Mouse (Mus musculus) heart, embryonic 14.5 days (tissue): ENCODE results near the gene Gm21860. TPM values are rescaled to one million over a fixed set of nuclear protein-coding genes. Genes with fewer than 3 reads are reported as not detected.
"Not testable (repeated sequence)": the region's sequence is repeated elsewhere in the genome, so short reads cannot be mapped to it uniquely, and the experiment has no call there.

Experiments
- ATAC-seq: fragments of 200-750 bp; cut with Nextera tagmentation; 2 replicates; pipeline ENCODE4 v1.8.0; 2017; ENCODE audit warnings: low read depth, moderate TSS enrichment; ENCODE audit not compliant: insufficient number of reproducible peaks, insufficient read depth, low FRiP score
- H3K27ac ChIP-seq, 2 experiments: fragments of 200-500 bp in 1 of 2; fragments of 300-500 bp in 1 of 2; sonication (generic) in 1 of 2; replicated peaks in 1 of 2; 2 replicates each; pipeline ENCODE4 v1.5.1; 2012 to 2014; ENCODE audit warnings: low read depth in 2 of 2, low read length in 2 of 2, control low read depth in 1 of 2, mild to moderate bottlenecking in 1 of 2, mixed read lengths in 1 of 2; ENCODE audit not compliant: control insufficient read depth in 1 of 2, insufficient read depth in 1 of 2
- H3K27me3 ChIP-seq: fragments of 300-500 bp; sonication (generic); 2 replicates; pipeline ENCODE4 v1.6.1; 2014; ENCODE audit warnings: mild to moderate bottlenecking, low read length, control low read depth; ENCODE audit not compliant: control insufficient read depth, insufficient read depth
- H3K36me3 ChIP-seq: fragments of 300-500 bp; sonication (generic); 2 replicates; pipeline ENCODE4 v1.6.1; 2014; ENCODE audit warnings: mild to moderate bottlenecking, control low read depth, low read length, mixed read lengths; ENCODE audit not compliant: control insufficient read depth, insufficient read depth
- H3K4me1 ChIP-seq, 2 experiments: fragments of 200-500 bp in 1 of 2; fragments of 300-500 bp in 1 of 2; sonication (generic) in 1 of 2; 2 replicates each; pipeline ENCODE4 v1.6.1; 2012 to 2014; ENCODE audit warnings: low read length in 2 of 2, control low read depth in 1 of 2, mixed read lengths in 1 of 2; ENCODE audit not compliant: control insufficient read depth in 2 of 2, insufficient read depth in 2 of 2
- H3K4me2 ChIP-seq: fragments of 300-500 bp; sonication (generic); 2 replicates; pipeline ENCODE4 v1.6.1; 2014; ENCODE audit warnings: mild to moderate bottlenecking, low read length
- H3K4me3 ChIP-seq, 2 experiments: fragments of 200-500 bp in 1 of 2; fragments of 300-500 bp in 1 of 2; sonication (generic) in 1 of 2; 2 replicates each; pipeline ENCODE4 v1.5.1; 2012 to 2014; ENCODE audit warnings: low read length in 2 of 2, mild to moderate bottlenecking in 2 of 2, control low read depth in 1 of 2, low read depth in 1 of 2, moderate library complexity in 1 of 2; ENCODE audit not compliant: control insufficient read depth in 1 of 2, insufficient read depth in 1 of 2
- H3K9ac ChIP-seq: fragments of 300-500 bp; sonication (generic); 2 replicates; pipeline ENCODE4 v1.6.1; 2014; ENCODE audit warnings: mild to moderate bottlenecking, low read length
- H3K9me3 ChIP-seq: fragments of 300-500 bp; sonication (generic); 2 replicates; pipeline ENCODE4 v1.6.1; 2016; ENCODE audit warnings: low read length, control low read depth; ENCODE audit not compliant: control insufficient read depth
- WGBS: fragments of 180-500 bp; shearing (Covaris S2); extraction: QIAGEN DNeasy Blood & Tissue Kit; methylation state at CpG from one replicate; pipeline ENCODE4 v1.1.7; 2014; 5-methylcytosine and 5-hydroxymethylcytosine counted together
- polyA plus RNA-seq: library from polyadenylated mRNA; unstranded; fragments of >200 nt; fragmentation: Nextera tagmentation; extraction: Ambion mirVana; gene quantifications from 2 replicates; pipeline ENCODE4 v1.2.1, GENCODE M21; 2014

Gene Gm21860
- polyA plus RNA-seq, 1 experiment from 2014 or later = not detected

GRCm38 (mm10) chrY:90729816-90730303, 24.8 kb downstream of the Gm21860 start:
- 63% methylated on average over 11 of the region's 12 CpGs for WGBS
- H3K27ac ChIP-seq, H3K4me3 ChIP-seq, H3K4me1 ChIP-seq, H3K9ac ChIP-seq, H3K4me2 ChIP-seq, H3K9me3 ChIP-seq, ATAC-seq, H3K27me3 ChIP-seq, H3K36me3 ChIP-seq: not testable (repeated sequence)

- peak; percentile 61; the same call in 1 of the 2 replicates for ATAC-seq
- H3K9ac ChIP-seq, H3K27ac ChIP-seq, H3K4me1 ChIP-seq, H3K4me2 ChIP-seq, H3K9me3 ChIP-seq, H3K4me3 ChIP-seq, H3K36me3 ChIP-seq, H3K27me3 ChIP-seq: not testable (repeated sequence)
- 65% methylated on average over 15 of the region's 17 CpGs for whole genome bisulfite sequencing
Observed at GRCm38 (mm10) chrY:90728905-90729256, 25.7 kb downstream of the Gm21860 start.

- H3K4me1 ChIP-seq, H3K27me3 ChIP-seq, H3K36me3 ChIP-seq, H3K4me2 ChIP-seq, H3K27ac ChIP-seq, H3K9ac ChIP-seq, H3K4me3 ChIP-seq, H3K9me3 ChIP-seq, ATAC-seq: not testable (repeated sequence)
- WGBS = 71% methylated on average over 13 of the region's 13 CpGs
Observed at GRCm38 (mm10) chrY:90728251-90728904, 26.2 kb downstream of the Gm21860 start.

- not testable (repeated sequence) for H3K27ac ChIP-seq, H3K27me3 ChIP-seq, H3K36me3 ChIP-seq, H3K4me1 ChIP-seq, H3K4me3 ChIP-seq, H3K9me3 ChIP-seq, ATAC-seq, H3K4me2 ChIP-seq, H3K9ac ChIP-seq
- WGBS = 68% methylated on average over 11 of the region's 13 CpGs
Observed at GRCm38 (mm10) chrY:90727121-90727908, 27.3 kb downstream of the Gm21860 start.

GRCm38 (mm10) chrY:90725701-90726451, 28.7 kb downstream of the Gm21860 start:
- H3K9me3 ChIP-seq, H3K27me3 ChIP-seq, H3K4me3 ChIP-seq, H3K36me3 ChIP-seq, H3K27ac ChIP-seq, H3K4me1 ChIP-seq, ATAC-seq, H3K9ac ChIP-seq, H3K4me2 ChIP-seq: not testable (repeated sequence)
- WGBS = 66% methylated on average over 10 of the region's 23 CpGs

GRCm38 (mm10) chrY:90725166-90725565, 29.5 kb downstream of the Gm21860 start:
- not testable (repeated sequence) for H3K4me3 ChIP-seq, H3K4me2 ChIP-seq, H3K36me3 ChIP-seq, H3K27ac ChIP-seq, H3K27me3 ChIP-seq, ATAC-seq, H3K9ac ChIP-seq, H3K9me3 ChIP-seq, H3K4me1 ChIP-seq
- WGBS = 80% methylated on average over 10 of the region's 10 CpGs

- WGBS = 43% methylated on average over 8 of the region's 8 CpGs
- not testable (repeated sequence) for H3K9me3 ChIP-seq, H3K36me3 ChIP-seq, H3K4me3 ChIP-seq, H3K4me1 ChIP-seq, H3K27me3 ChIP-seq, H3K4me2 ChIP-seq, H3K9ac ChIP-seq, H3K27ac ChIP-seq
- ATAC-seq = peak; percentile 39; the same call in 1 of the 2 replicates
Observed at GRCm38 (mm10) chrY:90724014-90724709, 30.5 kb downstream of the Gm21860 start.
